Mouse (Mus musculus): ENCODE measurements around the gene Lipa. TPM values are rescaled to one million over a fixed set of nuclear protein-coding genes. Genes with fewer than 3 reads are reported as not detected.

Gene Lipa
- polyA plus RNA-seq, 1 experiment from 2014 or later = 19.1 TPM

GRCm38 (mm10) chr19:34520051-34520450 lies 7.2 kb downstream of the Lipa start:
- H3K27ac ChIP-seq (replicated peaks) = no peak overlapping the region
- TF ChIP-seq EP300 (optimal IDR thresholded peaks at IDR 0.05) (no peak), CTCF (IDR thresholded peaks at IDR 0.05; ENCODE audit: low read depth) (no peak)
- no peaks in the 10 kb centered on the region for H3K4me1 ChIP-seq (replicated peaks; ENCODE audit: control insufficient read depth, insufficient read depth)
- H3K9me3 ChIP-seq (ENCODE audit: control insufficient read depth, low read length) = no peaks in the 10 kb centered on the region
- no peaks in the 10 kb centered on the region for H3K27me3 ChIP-seq (ENCODE audit: control insufficient read depth, insufficient read depth, low read length)
- H3K4me2 ChIP-seq (replicated peaks; ENCODE audit: low read depth) = no peak overlapping the region
- no peaks in the 10 kb centered on the region for H3K36me3 ChIP-seq (ENCODE audit: control insufficient read depth, insufficient read depth, low read length)
- no peak for DNase-seq (ENCODE audit: low spot score)
- H3K4me3 ChIP-seq (ENCODE audit: low read depth, low read length) = no peak overlapping the region
- ATAC-seq (ENCODE audit: low FRiP score, low TSS enrichment) = no peak
- no peak overlapping the region for H3K9ac ChIP-seq (ENCODE audit: low read length)
- 74% methylated on average over 4 of the region's 4 CpGs for WGBS

- ATAC-seq (ENCODE audit: low FRiP score, low TSS enrichment) (no peak), DNase-seq (ENCODE audit: low spot score) (no peak)
- Histone ChIP-seq H3K36me3 (ENCODE audit: control insufficient read depth, insufficient read depth, low read length) (no peaks in the 10 kb centered on the region), H3K9me3 (ENCODE audit: control insufficient read depth, low read length) (no peaks in the 10 kb centered on the region), H3K9ac (ENCODE audit: low read length) (no peak overlapping the region), H3K27me3 (ENCODE audit: control insufficient read depth, insufficient read depth, low read length) (no peaks in the 10 kb centered on the region), H3K4me1 (replicated peaks; ENCODE audit: control insufficient read depth, insufficient read depth) (no peaks in the 10 kb centered on the region), H3K27ac (replicated peaks) (no peak overlapping the region), H3K4me3 (ENCODE audit: low read depth, low read length) (no peak overlapping the region), H3K4me2 (replicated peaks; ENCODE audit: low read depth) (no peak overlapping the region)
- 69% methylated on average over 3 of the region's 3 CpGs for WGBS
- TF ChIP-seq EP300 (optimal IDR thresholded peaks at IDR 0.05) (no peak), CTCF (IDR thresholded peaks at IDR 0.05; ENCODE audit: low read depth) (no peak)
Observed at GRCm38 (mm10) chr19:34519646-34520045, 7.6 kb downstream of the Lipa start.

- Histone ChIP-seq H3K4me1 (replicated peaks; ENCODE audit: control insufficient read depth, insufficient read depth) (no peaks in the 10 kb centered on the region), H3K36me3 (ENCODE audit: control insufficient read depth, insufficient read depth, low read length) (no peaks in the 10 kb centered on the region), H3K27me3 (ENCODE audit: control insufficient read depth, insufficient read depth, low read length) (no peaks in the 10 kb centered on the region), H3K9ac (ENCODE audit: low read length) (no peak overlapping the region), H3K4me3 (ENCODE audit: low read depth, low read length) (no peak overlapping the region), H3K9me3 (ENCODE audit: control insufficient read depth, low read length) (no peaks in the 10 kb centered on the region), H3K4me2 (replicated peaks; ENCODE audit: low read depth) (no peak overlapping the region), H3K27ac (replicated peaks) (no peak overlapping the region)
- ATAC-seq (ENCODE audit: low FRiP score, low TSS enrichment) (peak; percentile 21; the same call in 1 of the 2 replicates), DNase-seq (ENCODE audit: low spot score) (no peak)
- no peak for TF ChIP-seq EP300 (optimal IDR thresholded peaks at IDR 0.05)
- no peak for TF ChIP-seq CTCF (IDR thresholded peaks at IDR 0.05; ENCODE audit: low read depth)
- 34% methylated on average over 3 of the region's 3 CpGs for WGBS
Observed at GRCm38 (mm10) chr19:34518786-34519185, 8.5 kb downstream of the Lipa start.

DNA sequence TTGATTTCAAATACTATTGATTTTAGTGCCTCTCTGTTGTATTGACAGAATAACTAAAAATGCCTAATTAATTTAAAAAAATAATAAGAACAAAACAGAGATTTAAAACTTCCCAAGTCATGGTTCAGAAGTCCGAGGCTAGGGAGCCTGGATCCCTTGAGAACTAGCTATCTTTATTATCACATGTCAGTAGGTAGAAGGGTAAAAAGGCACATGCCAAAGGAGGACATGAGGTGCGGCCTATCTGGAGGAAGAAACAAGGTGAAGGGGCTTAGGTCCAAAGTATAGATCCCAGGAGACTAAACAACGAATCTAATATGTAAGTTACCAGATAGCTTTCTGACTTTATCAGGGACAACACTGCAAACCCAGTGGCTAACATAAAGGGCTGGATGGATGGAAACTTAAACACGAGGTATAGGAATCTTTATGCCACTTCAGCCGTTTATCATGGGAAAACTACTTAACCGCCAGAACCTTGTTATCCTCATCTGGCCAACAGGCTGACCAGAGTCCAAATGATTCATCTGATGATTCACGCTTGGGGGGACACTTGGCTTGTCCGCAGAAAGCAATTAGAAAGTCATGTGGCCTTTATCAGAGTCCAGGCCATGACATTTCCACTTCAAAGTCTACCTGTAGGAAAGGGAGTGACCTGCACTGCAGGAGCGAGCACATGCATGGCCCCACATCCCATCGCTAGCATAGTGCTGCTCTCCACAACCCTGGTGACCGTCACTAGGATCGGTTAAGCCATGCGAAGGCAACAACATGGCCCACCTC lies 9.3 kb downstream of the Lipa start:
- H3K27ac ChIP-seq (replicated peaks) = no peak overlapping the region
- ATAC-seq (ENCODE audit: low FRiP score, low TSS enrichment) = peak; percentile 86
- no peak for TF ChIP-seq EP300 (optimal IDR thresholded peaks at IDR 0.05)
- no peak for TF ChIP-seq CTCF (IDR thresholded peaks at IDR 0.05; ENCODE audit: low read depth)
- H3K4me2 ChIP-seq (replicated peaks; ENCODE audit: low read depth) = no peak overlapping the region
- H3K4me1 ChIP-seq (replicated peaks; ENCODE audit: control insufficient read depth, insufficient read depth) = no peaks in the 10 kb centered on the region
- peak; percentile 24 for DNase-seq (ENCODE audit: low spot score)
- no peak overlapping the region for H3K9ac ChIP-seq (ENCODE audit: low read length)
- no peaks in the 10 kb centered on the region for H3K27me3 ChIP-seq (ENCODE audit: control insufficient read depth, insufficient read depth, low read length)
- H3K4me3 ChIP-seq (ENCODE audit: low read depth, low read length) = no peak overlapping the region
- H3K9me3 ChIP-seq (ENCODE audit: control insufficient read depth, low read length) = no peaks in the 10 kb centered on the region
- WGBS = 82% methylated on average over 13 of the region's 13 CpGs
- no peaks in the 10 kb centered on the region for H3K36me3 ChIP-seq (ENCODE audit: control insufficient read depth, insufficient read depth, low read length)

GRCm38 (mm10) chr19:34517197-34517596 lies 10.1 kb downstream of the Lipa start:
- ATAC-seq (ENCODE audit: low FRiP score, low TSS enrichment) = no peak
- DNase-seq (ENCODE audit: low spot score) = no peak
- TF ChIP-seq CTCF (IDR thresholded peaks at IDR 0.05; ENCODE audit: low read depth) = no peak
- no peak for TF ChIP-seq EP300 (optimal IDR thresholded peaks at IDR 0.05)

DNA sequence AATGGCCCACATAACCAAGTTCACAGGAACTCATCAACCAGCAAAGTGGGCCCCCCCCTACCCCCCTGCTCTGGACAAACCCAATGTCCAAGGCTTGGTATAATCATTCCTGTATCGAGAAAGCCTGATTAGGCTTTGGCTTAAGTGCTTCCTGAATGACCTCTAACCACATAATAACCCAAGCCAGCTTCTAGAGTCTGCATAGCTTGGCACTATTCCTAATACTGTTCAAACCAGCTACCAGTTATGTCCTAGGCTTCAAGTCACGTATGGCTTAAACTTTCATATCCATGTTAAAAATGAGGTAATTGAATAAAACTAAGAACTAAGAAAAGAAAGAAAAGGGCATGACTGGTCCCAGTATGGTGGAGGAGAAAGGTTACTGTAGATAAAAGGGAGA lies 10.9 kb downstream of the Lipa start:
- Histone ChIP-seq H3K27ac (replicated peaks) (no peak overlapping the region), H3K36me3 (ENCODE audit: control insufficient read depth, insufficient read depth, low read length) (no peaks in the 10 kb centered on the region), H3K9me3 (ENCODE audit: control insufficient read depth, low read length) (no peaks in the 10 kb centered on the region), H3K4me1 (replicated peaks; ENCODE audit: control insufficient read depth, insufficient read depth) (no peaks in the 10 kb centered on the region), H3K4me2 (replicated peaks; ENCODE audit: low read depth) (no peak overlapping the region), H3K9ac (ENCODE audit: low read length) (no peak overlapping the region), H3K27me3 (ENCODE audit: control insufficient read depth, insufficient read depth, low read length) (no peaks in the 10 kb centered on the region), H3K4me3 (ENCODE audit: low read depth, low read length) (no peak overlapping the region)
- DNase-seq (ENCODE audit: low spot score) (no peak), ATAC-seq (ENCODE audit: low FRiP score, low TSS enrichment) (no peak)
- 86% methylated on average over 2 of the region's 2 CpGs for WGBS
- TF ChIP-seq CTCF (IDR thresholded peaks at IDR 0.05; ENCODE audit: low read depth) (no peak), EP300 (optimal IDR thresholded peaks at IDR 0.05) (no peak)

More at GRCm38 (mm10) chr19:34517197-34517596, 10.1 kb downstream of the Lipa start:
- Histone ChIP-seq H3K4me1 (replicated peaks; ENCODE audit: control insufficient read depth, insufficient read depth) (no peaks in the 10 kb centered on the region), H3K36me3 (ENCODE audit: control insufficient read depth, insufficient read depth, low read length) (no peaks in the 10 kb centered on the region), H3K9ac (ENCODE audit: low read length) (no peak overlapping the region), H3K27ac (replicated peaks) (no peak overlapping the region), H3K27me3 (ENCODE audit: control insufficient read depth, insufficient read depth, low read length) (no peaks in the 10 kb centered on the region), H3K4me3 (ENCODE audit: low read depth, low read length) (no peak overlapping the region), H3K4me2 (replicated peaks; ENCODE audit: low read depth) (no peak overlapping the region), H3K9me3 (ENCODE audit: control insufficient read depth, low read length) (no peaks in the 10 kb centered on the region)
- 82% methylated on average over 3 of the region's 3 CpGs for WGBS

All from stomach, postnatal 0 days (tissue).